Mouse (Mus musculus) retina, embryonic 14.5 days (tissue): ENCODE measurements at regions not wholly inside any gene's neighbourhood (a gene's known extent, or its start where the extent isn't known, plus 50 kb on each side); places are given as distances from the start of the nearest gene placed in this dataset.

Source experiments
- DNase-seq: peaks from one replicate; pipeline ENCODE4 v3.0.0-alpha.2; 2015; ENCODE audit warnings: low spot score

- no peak for DNase-seq
Measured at GRCm38 (mm10) chr12:31130434-31130833, 56.8 kb downstream of the Fam110c start.

GRCm38 (mm10) chr12:31134465-31134992 lies 60.9 kb downstream of the Fam110c start:
- DNase-seq = no peak

- no peak for DNase-seq
Measured at GRCm38 (mm10) chr12:31136364-31136763, 62.7 kb downstream of the Fam110c start.

DNA sequence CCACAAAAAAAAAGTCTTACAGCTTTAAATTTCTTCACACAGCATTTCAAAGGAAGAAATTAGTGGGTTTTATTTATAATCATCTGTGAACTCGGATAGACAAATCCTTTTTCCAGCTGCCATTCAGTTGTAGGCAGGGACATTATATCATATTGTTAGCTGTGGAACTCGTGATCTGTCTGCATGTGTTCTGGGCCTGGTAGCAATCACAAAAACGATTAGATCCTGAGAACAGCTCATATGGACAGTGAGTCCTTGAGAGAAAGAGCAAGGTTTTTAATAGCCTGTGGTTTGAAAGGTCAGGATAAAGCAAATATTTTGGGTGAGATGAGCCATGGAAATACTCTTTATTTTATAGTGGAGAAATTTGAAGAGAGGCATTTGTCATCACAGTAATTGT lies 63.2 kb downstream of the Fam110c start:
- DNase-seq = no peak

DNA sequence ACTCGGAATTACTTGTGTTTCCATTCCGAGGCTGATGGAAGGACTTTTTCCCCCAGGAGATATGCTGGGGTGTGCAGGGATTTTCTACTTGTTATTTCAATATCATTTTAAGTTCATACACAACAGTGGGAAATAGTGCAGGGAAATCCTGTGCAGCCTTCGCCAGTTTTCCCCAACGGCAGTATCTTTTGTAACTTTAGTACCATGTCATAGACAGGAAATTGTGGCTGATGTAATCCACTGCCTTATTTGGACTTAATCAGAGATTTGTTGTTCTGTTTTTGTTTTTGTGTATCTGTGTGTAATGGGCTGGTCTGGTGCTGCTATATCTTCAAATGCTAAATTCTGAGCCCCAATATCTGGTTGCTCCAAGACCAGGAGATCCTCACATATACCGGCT lies 63.8 kb downstream of the Fam110c start:
- no peak for DNase-seq

DNA sequence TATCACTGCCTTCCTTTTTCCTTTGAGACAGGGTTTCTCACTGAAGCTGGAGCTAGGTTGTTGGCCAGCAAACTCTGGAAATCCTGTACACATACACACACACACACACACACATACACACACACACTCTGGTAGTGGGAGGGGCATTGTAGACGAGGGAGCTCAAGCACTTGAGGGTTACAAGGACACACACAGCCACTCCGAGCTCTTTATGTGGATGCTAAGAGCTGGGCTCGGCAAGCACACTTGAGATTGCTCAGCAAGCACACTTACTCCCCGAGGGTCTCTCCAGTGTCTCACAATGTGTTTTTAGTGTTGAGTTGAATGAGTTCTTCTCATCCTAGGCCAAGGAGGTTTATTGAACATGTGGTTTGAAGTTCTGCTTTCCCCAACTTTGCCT lies 66.2 kb downstream of the Fam110c start:
- no peak for DNase-seq

DNA sequence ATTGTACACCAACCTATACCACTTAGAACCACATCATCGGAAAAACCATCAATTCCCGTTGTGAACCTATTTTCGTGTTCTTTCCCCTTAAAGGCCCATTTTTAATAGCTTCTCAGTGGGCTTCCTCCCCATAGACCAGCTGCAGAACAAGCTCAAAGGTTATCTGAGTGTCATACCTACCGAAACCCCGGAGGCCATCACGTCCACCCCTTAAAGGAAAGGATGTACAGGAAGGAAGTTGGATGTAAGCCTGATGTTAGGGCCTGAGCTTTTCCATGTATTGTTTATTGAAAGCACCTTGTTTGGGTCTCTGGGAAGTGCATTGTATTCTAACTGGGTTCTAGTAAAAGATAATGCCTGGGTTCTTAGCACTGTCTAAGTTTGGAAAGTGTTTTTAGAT lies 69.6 kb downstream of the Fam110c start:
- DNase-seq = no peak

DNA sequence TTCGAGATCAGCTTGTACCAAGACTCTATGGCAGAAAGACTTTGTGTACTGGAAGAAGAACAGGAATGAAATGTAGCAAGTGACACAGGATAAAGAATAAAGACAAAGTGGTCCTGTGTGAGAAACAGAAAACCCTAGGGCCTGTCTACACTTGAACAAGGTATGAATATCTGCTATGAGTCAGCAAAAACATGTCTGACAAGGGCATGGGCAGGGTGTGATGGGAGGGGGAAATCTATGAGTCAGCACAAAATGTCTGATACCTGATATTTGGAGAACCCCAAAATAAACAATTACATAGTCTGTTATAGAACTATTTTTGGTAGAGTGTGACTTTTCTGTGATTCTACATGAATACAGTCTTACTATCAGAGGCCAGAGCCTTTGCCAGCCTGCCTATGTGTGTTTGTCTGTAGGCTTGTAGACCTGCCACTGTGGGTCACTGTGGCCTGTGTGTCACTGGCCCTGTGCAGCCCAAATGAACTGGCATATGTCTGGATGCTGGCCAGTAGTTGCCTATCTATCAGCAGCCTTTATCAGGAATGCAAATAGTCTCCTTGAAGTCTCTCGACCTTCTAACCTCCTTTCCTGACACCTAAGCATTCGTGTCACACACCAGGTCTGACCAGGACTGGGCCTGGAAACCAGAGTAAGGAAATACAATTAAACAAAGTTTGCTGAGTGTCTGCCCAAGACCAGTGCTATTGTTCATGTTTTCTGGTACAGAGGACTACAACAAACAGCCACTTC lies 71.5 kb downstream of the Fam110c start:
- DNase-seq = no peak

DNA sequence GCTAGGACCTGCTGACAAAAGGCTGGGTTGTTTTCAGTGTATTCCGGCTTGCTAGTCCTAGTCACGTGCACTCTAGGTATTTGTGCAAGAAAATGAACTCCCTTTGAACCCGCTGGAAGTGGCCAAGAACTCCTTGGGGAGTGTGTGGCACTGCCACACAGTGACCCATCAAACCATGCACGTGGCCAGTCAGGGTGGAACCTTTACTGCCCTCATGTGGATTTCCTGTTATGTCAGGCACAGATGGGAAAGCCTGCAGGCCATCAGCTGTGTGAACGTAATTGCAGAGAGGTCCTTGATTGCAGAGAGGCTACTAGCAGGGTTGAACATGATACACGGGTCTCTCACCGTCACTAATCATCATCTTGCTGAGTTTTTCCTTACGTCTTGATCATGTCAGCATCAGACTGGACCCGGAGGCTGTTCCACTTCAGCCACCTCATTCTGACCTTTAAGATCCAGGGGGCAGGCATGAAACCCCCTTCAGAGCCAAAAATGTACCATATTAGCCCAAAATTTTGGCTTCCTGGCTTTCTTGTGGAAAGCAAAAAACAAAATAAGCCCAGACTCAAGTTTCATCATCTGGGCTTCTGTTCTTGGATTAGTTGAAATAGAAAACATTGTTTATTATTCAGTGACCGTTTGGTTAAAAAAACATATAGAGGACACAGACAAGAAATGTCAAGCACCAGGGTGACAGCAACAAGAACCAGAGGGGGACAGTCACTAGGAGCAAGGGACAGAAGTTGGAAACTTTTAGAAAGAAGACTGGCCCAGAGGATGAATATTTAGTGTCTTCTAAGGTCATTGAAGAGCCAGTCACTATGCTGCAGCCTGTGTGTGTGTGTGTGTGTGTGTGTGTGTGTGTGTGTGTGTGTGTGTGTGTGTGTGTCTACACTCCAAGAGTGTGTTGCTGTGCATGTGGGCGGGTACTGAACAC lies 75.0 kb downstream of the Fam110c start:
- DNase-seq = no peak

- DNase-seq = no peak
Measured at GRCm38 (mm10) chr12:31153720-31154119, 80.1 kb downstream of the Fam110c start.

- DNase-seq = peak; percentile 20
Measured at GRCm38 (mm10) chr12:31154608-31155011, 80.9 kb downstream of the Fam110c start.

DNA sequence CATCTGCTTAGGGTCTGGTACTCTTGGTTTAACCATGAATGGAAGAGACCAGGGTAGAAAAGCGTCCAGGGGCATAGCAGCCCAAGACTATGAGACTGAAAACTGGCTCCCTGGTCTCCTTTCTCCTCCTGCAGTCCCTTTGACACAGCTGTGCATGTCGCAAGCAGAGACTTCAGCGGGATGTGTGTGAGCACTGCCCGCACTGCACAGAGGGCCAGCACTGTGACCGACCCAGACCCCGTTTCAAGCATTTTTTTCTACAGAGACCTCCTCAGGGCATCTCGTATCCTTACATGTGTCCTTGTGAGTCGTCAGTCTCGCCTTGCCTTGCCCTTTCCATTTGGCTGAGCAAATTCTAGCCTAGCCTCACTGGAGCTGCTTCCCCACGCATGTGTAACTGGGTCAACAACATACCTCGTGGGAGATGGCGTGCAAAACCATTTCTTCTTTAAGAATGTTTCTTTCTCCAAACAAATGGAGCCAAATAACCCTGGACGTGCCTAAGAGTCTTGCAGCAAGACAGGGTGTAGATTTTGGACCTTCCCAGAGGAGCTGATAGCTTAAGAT lies 82.6 kb downstream of the Fam110c start:
- peak; percentile 35 for DNase-seq

DNA sequence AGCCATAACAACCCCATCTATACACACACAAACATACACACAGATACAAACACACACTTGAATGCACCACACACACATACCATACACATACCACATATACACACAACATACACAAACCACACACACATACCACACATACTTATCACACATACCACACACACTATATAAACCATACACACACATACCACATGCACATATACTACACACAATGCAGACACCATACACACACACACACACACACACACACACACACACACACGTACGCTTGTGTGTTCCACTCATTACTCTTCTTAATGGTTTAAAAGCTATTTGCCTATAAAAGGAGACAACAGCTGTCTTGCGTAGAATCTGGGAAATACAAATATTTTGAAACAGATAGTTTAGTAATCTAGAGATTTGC lies 83.1 kb upstream of the Gm6993 start:
- no peak for DNase-seq

GRCm38 (mm10) chr12:31157890-31158289 lies 82.7 kb upstream of the Gm6993 start:
- no peak for DNase-seq

DNA sequence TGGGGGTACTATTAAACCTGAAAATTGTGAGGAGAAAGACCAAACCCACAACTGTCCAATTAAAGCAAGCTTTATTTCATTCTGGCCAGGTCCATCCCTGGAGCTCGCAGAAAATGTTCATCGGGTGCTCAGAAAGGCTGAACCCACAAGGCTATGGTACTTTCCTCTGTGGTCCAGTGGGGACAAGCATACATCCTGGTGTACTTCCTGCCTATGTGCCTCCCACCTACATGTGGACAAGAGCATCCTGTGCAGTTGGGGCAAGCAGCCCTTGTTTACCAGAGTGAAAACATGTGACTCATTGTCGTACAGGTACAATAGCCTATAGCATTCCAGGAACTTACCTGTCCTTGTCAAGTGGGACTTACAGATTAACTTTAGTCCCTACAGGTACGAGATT lies 81.7 kb upstream of the Gm6993 start:
- no peak for DNase-seq

DNA sequence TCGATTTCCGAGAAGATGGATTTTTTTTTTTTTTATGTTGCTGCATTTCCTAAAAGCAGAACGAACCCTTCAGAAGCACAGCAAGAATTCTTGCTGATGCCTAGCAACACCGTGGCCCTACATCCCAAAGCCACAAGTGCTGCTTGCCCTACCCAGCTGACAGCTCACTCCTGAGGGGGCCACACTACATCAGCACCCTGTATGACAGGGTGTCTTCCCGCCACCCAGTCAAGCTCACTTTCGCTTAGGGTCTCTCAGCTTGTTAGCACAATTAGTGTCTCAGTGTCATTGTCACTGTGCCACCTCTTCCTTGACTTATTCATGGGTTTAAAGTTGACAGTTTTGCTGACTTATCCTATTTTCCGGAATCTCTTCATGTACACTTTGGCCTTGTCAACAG lies 81.2 kb upstream of the Gm6993 start:
- no peak for DNase-seq

DNA sequence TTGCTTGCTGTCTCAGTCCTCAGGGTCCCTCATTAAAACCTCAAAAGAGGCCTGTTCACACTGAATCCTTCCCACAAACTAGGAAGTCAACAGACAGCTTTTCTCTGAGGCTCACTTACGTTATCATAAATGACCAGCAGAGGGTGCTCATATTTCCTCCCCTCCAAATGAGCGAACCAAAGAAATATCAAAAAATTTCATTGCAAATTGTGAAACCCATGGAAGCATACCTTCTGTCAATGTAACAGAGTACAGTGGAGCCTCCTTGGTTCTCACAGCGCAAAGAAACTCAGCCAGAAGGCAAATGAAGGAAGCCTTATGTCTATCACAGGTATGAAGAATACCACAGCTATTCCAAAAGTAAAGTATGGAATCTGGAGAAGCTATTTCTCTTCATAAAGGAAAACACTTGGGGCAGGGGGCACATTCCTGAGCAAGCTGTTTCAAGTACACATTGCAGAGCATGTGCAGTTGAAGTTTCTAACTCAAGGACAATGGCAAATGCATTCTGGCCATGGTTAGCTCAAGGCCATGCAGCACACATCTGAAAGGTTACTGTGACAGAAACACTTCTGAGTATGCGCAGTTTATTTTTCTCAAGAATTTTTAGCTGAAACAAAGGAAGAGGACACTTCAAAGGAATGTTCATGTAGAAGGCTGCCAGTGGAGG lies 72.2 kb upstream of the Gm6993 start:
- peak; percentile 56 for DNase-seq

- no peak for DNase-seq
Measured at GRCm38 (mm10) chr12:31170111-31170510, 70.5 kb upstream of the Gm6993 start.

GRCm38 (mm10) chr12:31170546-31171160 lies 69.9 kb upstream of the Gm6993 start:
- DNase-seq = no peak

DNA sequence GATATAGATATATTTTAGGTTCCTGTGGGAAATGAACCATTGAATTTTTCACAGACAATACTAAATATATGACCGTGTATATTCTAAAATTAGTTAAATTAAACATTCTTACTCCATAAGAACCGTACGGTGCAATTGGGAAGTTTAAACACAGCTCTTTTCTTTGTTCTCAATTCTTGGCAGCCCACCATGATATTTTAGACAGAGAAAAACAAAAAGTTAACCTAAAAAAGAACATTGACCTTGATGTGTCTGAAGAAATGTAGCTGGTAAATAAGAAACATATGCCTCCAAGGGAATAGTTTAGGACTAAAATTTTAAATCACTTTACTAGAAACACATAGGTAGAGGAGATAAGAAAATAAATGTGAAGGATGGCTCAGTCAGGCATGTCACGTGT lies 68.6 kb upstream of the Gm6993 start:
- no peak for DNase-seq

GRCm38 (mm10) chr12:31172451-31173318 lies 67.9 kb upstream of the Gm6993 start:
- DNase-seq = no peak
